Mouse (Mus musculus): ENCODE data around the gene Apbb1ip.

The Apbb1ip gene

DNA sequence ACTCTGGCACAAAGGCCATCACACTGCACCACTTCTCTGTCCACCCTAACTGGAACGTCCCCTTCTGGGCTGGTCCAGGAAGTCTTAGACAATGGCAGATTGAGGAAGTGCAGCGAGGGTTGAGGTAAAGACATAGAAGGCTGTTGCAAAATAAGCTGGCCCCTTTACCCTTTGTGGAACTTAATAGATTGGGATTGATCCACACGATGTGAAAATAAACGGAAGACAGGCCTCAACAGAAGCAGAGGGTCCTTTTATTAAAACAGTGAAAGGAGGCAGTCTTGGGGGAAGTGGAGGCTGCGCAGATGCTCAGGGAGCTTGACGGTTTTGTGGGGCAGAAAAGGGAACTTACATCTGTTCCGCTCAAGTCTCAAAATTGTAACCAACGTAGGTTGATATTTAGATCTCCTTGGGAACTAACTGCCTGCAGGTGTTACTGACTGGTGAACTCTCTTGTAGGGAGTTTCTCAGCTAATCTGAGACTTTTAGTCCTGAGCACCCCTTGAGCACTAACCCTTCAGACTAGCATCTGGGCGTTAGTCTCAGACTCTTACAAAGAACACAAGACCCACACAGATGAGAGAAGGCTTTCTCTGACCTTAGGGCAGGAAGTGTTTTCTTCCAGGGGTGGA is at the start of gene Apbb1ip:
Apbb1ip (plus strand) TSS at position 546 of the 632 bp plus-strand sequence.
- in situ Hi-C loops (cut with MboI; ENCODE audit: low sequenced_read_pairs), result no loop called here

DNA sequence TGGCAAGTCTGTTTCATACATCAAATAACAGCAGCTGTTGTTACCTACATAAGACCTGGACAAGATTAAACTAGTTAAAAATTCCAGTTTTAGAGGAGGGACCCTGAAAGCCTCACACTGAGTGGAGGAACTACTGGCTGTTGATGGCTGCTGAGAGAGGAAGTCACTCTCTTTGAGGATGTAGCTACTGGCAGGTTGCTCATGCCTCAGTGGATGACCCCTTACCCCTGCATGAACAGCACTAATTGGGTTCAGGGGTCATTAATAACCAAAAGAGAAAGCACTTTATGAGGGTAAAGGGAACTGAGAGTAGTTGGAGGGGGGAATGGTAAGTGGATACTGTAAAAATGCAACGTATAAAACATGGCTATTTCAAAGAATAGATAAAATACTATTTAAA is 46.8 kb upstream of the Apbb1ip start:
- in situ Hi-C loops (cut with MboI; ENCODE audit: low sequenced_read_pairs), result no loop called here

DNA sequence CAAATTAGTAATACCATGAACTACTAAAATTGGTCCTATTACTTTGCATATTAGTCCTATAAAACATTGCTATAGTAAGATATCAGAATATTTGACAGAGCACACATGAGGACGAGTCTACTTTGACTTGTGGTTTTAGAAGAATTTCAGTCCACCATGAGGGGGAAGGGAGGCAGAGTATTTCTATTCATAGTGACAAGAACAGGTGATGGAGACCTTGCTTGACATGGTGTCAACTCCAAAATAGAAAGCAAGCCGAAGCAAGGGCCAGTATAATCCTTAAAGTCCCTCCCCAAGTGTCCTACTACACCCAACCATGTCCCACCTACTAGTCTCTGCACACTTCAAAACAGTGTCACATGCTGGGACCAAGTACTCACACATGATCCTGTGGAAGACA is 37.8 kb upstream of the Apbb1ip start:
- in situ Hi-C loops (cut with MboI; ENCODE audit: low sequenced_read_pairs), result no loop called here

DNA sequence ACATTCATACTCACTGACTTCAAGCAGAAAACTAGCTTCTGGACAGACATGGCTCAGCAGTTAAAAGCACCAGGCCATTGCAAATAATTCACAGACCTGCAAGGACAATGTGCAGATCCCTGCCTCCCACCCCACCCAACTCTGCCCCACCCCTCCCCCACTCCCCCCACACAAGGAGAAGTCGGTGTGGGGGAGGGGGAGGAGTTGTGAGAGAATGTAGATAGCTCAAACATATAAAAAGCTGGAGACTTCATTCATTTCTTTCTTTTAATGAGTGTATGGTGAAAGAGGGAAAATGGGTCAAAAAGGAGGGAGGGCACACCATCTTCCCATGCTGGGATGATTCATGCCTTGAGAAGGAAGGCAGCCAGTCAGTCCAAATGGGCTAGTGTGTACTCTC is 34.5 kb upstream of the Apbb1ip start:
- in situ Hi-C loops (cut with MboI; ENCODE audit: low sequenced_read_pairs), result no loop called here

DNA sequence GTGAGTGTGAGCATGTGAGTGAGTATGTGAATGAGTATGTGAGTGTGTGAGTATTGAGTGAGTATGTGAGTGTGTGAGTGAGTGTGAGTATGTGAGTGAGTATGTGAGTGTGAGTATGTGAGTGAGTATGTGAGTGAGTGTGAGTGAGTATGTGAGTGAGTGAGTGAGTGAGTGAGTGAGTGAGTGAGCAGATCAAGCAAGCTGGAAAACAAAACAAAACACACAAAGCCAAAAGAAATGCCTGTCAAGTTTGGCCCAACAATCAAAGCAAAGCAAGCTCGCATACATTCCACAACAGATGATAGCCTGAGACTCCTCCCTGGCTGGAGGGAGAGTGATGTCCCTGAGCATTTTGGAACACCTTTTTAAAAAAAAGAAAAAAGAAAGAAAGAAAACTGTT is 33.5 kb upstream of the Apbb1ip start:
- in situ Hi-C loops (cut with MboI; ENCODE audit: low sequenced_read_pairs), result no loop called here

DNA sequence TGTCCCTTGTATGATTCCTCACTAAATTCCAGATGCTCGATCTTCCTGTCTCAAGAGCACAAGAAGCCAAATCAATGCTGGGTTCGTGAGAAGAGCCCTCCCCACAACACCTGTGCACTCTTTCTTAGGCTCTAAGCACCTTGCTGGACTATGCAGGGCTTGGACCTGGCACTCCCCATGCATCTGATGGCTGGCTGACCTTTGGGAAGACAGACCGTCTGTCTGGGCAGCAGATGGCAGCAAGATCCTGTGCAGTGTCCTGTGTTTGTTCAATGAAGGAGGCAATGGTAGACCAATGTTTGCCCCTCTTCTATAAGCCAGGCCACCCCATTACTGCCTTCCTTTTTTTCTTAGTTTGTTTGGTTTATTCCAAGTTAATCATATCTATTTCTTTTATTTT is 32.7 kb upstream of the Apbb1ip start:
- in situ Hi-C loops (cut with MboI; ENCODE audit: low sequenced_read_pairs), result no loop called here

DNA sequence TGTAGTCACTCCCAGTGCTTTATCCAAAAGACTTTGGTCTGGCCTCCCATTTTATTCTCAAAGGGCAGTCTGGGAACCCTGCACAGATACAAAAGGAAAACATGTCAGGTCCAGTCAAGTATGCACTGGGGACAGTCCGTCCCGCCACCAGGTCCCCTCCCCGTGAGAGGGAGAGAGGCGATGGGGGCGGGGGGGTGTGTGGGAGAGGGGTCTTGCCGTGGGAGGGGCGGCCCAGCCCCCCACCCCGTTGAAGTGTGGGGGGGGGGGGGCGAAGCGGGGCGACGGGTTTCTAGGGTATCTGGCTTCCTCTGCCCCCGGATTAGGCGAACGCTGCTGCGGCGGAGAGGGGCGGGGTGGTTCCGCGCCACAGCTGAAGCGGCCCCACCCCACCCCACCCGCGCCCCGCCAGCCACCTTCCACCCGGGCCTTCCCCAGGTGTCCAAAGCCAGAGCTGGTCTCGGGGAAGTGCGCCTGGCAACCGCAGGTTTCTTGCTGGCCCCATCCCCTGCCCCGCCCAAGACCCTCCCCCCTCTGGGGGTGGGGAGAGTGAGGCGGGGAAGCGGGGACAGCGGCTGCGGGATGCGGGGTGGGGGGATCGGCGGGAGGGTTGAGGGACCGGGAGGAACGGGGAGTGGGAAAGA is 29.7 kb upstream of the Apbb1ip start:
- in situ Hi-C loops (cut with MboI; ENCODE audit: low sequenced_read_pairs), result no loop called here

DNA sequence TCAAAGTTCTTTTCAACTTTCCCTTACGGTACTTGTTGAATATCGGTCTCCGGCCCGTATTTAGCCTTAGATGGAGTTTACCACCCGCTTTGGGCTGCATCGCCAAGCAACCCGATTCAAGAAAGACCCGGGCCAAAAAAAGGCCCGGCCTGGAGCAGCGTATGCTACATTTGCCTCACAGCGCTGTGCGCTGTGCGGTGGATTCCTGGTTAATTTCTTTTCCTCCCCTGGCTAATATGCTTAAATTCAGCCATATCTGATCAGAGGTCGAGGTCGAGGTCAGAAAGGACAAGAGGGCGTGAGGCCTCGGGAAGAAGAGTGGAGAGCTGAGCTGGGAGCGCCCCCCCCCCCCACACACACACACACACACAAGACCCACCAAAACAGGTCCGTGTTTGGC is 29.0 kb upstream of the Apbb1ip start:
- in situ Hi-C loops (cut with MboI; ENCODE audit: low sequenced_read_pairs), result no loop called here

DNA sequence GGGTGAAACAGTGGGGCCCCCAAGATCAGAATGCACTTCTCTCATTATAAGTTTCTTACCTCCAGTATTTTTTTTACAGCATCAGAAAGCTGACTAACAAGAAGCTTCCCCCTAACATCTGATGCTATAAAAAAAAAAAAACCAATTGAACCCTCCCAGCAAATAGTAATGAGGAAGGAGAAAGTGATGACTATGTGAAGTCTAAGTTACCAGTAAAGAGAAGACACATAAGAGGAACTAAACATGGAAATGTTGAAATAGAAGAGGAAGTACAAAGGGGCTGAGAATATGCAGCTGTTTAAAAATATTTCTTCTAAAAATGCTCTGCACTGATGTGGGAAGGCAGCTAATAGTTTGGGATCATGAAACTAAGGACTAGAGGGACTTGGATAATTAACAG is 27.1 kb upstream of the Apbb1ip start:
- in situ Hi-C loops (cut with MboI; ENCODE audit: low sequenced_read_pairs), result no loop called here

DNA sequence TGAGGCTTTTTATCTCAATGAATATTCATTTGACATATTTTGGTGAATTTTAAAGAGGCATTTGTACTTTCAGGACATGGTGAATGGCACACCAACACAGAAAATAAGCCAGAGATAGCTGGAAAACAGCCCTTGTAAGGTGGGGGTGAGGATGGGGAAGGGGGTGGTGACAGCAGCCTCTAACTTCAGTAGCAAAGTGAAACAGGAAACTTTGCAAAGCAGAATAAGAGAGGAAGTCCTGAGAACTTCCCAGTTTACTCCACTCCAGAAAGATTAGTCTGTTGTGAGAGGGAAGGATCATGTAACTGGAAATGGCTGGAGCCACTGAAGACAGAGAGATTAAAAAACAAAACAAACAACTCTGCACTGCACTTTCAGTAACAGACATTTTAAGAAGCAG is 26.0 kb upstream of the Apbb1ip start:
- in situ Hi-C loops (cut with MboI; ENCODE audit: low sequenced_read_pairs), result no loop called here

DNA sequence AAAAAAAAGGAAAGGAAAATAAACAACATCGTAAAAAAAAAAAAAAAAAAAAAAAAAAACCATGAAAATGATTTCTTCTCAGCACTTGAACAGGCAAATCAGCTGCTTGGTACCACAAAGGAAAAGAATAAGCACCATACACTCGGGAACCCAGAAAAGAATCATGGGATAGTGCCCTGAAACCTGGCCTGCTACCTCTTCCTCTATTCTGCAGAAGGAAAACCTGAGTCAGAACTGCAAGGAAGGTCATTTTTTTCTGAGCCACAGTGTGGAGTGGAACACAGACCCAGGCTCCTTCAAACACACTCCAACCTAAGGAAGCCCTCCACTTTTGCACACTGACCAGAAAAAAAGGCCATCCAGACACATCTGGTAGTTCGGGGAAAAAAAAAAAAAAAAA is 24.1 kb upstream of the Apbb1ip start:
- in situ Hi-C loops (cut with MboI; ENCODE audit: low sequenced_read_pairs), result loop anchor here (5.0 kb wide), 1 partner anchor 118 kb away; no protein-coding TSS in a partner anchor

DNA sequence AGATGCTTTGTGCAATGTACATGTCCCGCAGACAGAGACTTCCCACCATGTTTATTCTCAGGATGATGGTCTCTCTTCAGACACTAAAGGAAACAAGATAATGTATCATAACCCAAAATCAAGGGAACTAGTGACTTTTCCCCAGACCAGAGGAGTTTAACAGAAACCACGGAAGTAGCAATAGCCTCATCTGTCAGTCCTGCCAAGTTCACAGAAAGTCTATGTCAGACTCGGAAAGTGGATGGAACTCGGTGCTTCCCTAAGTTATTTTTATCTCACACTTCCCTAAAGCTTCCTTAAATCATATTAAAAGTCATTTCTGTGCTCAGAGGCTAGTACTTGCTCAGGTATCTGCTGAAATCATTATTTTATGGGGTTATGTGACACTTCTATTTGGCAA is 21.4 kb upstream of the Apbb1ip start:
- in situ Hi-C loops (cut with MboI; ENCODE audit: low sequenced_read_pairs), result loop anchor here (5.0 kb wide), 1 partner anchor 115 kb away; no protein-coding TSS in a partner anchor

DNA sequence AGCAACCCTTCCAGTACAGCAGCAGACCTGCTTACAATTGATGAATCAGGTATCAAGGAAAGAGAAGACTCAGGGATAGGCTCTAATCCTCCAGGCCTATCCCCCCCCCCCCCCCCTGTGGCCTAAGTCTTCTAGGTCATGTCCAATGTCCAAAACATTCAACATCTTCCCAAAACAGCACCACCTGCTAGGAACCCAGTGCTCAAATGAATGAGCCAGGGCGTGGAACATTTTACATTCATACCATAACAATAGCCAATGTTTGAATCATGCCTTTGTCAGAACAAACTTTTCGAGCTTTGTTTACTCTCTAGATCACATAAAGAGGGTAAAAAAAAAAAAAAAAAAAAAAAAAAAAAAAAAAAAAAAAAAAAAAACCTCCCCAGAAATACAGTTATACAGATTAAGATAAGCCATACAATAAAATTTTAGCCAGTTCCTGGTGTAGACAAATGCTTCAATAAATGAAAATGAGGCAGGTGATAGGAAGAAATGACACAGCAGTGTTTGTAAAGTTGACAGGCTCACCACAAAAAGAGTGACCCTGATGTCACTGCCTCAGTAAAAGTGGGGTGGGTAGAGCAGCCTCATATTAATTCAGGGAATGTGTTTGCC is 20.3 kb upstream of the Apbb1ip start:
- in situ Hi-C loops (cut with MboI; ENCODE audit: low sequenced_read_pairs), result loop anchor here (5.0 kb wide), 1 partner anchor 114 kb away; no protein-coding TSS in a partner anchor

DNA sequence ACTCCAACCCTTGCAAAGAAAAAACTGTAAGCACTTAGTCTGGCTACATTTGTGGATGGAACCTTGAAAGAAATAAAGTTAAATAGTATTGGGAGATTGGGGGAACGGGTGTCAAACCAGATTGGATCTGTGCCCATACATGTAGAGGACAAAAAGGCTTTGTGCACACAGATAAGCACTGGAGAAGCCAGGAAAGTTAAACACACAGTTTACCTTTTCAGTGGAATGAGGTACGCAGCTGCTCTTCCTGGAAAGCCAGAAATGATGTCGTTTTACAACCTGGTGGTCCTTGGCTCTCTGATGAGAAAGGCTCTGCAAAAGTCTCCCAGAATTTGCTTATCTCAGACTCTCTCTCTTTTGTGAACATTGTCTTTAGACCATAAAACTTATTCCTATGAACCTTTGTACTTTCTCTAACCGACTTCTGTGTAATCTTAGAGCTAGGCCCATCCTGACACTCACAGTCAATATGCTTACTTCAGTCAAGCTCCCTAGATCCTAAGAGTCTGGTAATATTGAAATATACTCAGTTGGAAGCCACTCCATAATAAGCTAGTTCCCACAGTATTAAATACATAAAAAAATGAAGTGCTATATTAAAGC is 19.6 kb upstream of the Apbb1ip start:
- in situ Hi-C loops (cut with MboI; ENCODE audit: low sequenced_read_pairs), result loop anchor here (5.0 kb wide), 1 partner anchor 113 kb away; no protein-coding TSS in a partner anchor

DNA sequence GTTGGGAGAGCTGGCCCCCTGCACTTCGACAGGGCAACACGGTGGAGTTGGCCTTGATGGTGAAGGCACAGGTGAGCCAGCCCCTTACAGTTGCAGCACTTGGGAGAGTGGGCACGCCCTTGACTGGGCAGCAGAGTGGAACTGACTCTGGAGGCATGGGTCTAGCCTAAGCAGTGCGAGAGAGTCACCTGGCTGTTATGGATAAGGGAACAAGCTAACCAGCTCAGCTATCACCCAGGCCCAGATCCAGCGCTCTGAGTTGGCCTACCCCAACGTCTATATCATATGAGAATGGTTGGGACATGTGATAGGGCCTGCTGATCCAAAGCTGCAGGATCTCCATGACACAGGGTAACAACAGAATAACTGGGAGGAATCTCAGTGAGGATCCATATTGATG is 18.3 kb upstream of the Apbb1ip start:
- in situ Hi-C loops (cut with MboI; ENCODE audit: low sequenced_read_pairs), result no loop called here

DNA sequence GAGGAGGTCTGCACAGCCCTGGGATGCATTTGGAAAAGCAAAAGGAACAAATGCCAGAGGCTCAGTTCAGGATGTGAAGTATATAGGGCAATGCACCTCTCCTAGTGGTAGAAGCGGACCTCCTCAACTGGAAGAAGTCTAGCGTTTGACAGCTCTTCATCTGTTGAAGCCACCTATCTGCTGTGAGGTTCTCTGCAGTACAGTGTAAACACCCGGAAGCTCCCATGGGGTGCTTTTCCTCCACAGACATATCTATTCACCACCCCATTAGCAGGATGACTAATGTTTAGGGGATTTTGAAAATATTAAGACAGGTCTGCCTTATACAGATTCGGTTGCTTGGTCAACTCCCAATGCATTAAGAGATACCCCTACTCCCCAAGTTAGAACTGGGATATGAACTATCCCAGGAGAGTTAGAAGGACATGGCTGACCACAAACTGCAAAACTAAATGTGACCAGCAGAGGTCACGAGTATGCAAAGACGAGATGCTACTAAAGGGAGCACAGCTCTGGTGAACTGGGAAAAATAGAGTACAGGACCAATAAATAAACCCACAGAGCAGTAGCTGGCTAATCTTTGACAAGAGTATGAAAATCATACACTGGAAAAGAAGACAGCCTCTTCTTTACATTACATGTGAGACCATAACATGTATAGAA is 15.5 kb upstream of the Apbb1ip start:
- in situ Hi-C loops (cut with MboI; ENCODE audit: low sequenced_read_pairs), result no loop called here

DNA sequence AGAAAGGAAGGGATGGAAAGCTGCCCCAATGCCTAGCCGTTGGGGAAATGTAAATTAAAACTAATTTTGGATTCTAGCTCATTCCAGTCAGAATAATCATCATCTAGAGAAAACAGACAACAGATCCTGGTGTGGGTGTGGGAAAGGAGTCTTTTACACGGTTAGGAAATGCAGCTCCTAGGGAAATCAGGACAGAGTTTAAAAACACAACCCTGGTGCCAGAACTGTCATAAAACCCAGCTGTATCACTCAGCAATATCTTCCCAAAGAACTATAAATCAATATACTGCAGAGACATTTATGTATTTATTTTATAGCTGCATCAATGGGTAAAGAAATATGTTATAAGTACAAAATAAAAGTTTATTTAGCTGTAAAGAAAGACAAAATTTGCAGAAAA is 13.4 kb upstream of the Apbb1ip start:
- in situ Hi-C loops (cut with MboI; ENCODE audit: low sequenced_read_pairs), result no loop called here

DNA sequence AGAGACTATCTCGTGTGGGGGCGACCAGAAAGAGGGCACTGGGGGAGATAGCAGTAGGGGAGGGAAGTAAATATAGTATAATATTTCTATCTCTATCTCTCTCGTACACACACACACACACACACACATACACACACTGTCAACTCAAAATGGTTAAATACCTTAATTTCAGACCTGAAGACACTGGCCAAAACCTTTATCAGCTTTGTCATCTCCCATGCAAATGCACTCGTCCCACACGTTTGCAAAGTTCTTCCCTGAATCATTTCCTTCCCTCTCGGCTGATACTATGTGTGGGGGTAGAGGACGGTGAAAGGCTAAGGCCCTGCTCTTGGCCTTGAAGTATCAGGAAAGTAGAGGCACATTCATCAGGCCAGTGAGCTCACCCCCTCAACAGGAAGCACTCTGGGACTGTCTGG is 12.8 kb upstream of the Apbb1ip start:
- in situ Hi-C loops (cut with MboI; ENCODE audit: low sequenced_read_pairs), result no loop called here

DNA sequence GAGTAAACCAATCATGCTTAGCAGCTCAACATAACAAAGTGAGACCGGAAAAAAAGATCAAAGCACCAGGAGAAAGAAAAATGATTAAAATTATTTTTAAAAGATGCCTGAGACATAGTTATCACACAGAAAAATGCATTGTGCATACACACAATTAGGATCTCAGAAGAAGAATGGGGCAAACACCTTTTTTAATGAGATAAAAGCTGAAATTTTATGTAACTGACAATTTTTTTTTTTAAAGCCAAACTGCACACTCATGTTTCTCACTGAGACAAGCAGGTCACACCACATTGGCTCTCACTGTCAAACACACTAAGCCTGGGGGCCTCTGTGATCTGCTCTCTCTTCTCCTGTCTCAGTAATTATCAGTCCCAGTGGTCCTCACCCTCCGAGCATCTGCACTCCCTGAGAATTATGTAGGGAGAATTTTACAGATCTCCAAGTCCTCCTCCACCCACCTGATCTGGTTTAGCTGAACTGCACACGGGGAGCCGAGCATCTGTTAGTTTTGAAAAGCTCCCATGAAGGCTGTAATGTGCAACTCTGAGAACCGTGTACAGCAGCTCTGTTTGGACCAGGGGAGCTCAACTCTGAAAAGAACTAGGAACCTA is 9.0 kb upstream of the Apbb1ip start:
- in situ Hi-C loops (cut with MboI; ENCODE audit: low sequenced_read_pairs), result no loop called here

DNA sequence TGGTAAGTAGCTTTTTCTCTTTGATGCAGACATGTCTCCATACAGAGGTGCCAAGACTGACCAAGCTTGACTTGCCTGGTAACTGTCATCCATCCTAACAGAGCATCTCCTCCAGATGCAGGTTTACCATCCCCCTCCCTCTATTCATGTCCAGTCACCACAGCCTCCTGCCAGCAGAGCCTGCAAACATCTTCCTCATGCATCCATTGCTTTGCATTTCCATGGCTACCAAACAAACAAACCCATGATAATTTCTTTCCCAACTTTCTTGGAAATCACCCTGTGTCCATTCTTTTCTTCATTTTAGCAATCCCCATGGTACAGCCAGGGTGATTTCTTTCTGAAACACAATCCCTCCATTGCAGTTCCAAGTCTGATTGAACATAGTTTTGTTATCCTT is 2.6 kb upstream of the Apbb1ip start:
- in situ Hi-C loops (cut with MboI; ENCODE audit: low sequenced_read_pairs), result no loop called here

DNA sequence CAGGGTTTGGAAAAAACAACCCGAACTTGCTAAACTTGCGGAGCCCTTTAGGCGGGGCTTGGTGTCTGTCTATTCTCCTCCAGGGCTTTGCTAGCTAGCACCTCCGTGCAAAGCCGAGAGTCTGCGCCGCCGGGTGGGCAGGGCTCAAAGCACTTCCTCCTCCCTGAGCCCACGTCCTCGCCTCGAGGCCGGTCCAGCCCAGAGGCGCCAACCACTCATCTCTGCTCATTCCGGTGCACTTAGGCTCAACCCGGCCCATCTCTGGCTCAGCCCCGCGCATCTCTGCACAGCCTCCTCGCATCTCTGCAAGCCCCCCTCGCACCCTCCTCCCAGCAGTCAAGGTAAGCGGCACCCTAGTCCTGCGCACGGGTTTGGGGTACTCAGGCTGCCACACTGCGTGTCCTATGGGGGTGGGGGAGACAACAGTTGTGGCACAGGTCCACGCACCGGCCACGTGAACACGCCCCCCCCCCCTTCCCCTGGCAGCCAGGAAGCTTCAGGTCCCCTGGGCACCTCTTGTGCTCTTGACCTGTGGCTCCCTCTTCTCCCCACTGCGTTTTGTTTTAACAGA is 372 bp downstream of the Apbb1ip start:
- in situ Hi-C loops (cut with MboI; ENCODE audit: low sequenced_read_pairs), result no loop called here
